Mouse (Mus musculus) T-helper 2 cell (primary cell): ENCODE measurements around the gene Lysmd4.
"Not testable (repeated sequence)": the region's sequence is repeated elsewhere in the genome, so short reads cannot be mapped to it uniquely, and the experiment has no call there.

ENCODE experiments used
- in situ Hi-C: fragments of 300-600 bp; cut with MboI, MseI; formaldehyde crosslinking; loops from one replicate; pipeline ENCODE4 v1.15.1; 2025; ENCODE audit warnings: high pct_unique_total_duplicates

Gene Lysmd4

GRCm38 (mm10) chr7:67229701-67230100 is 7.4 kb downstream of the Lysmd4 start:
- in situ Hi-C loops: loop anchor here (5.0 kb wide), 1 partner anchor 403 kb away; no protein-coding TSS in a partner anchor

GRCm38 (mm10) chr7:67230221-67230620 is 7.9 kb downstream of the Lysmd4 start:
- in situ Hi-C loops: no loop called here

- in situ Hi-C loops: no loop called here
Observed at GRCm38 (mm10) chr7:67230640-67231140, 8.3 kb downstream of the Lysmd4 start.

- in situ Hi-C loops: no loop called here
Observed at GRCm38 (mm10) chr7:67232504-67232903, 10.2 kb downstream of the Lysmd4 start.

- in situ Hi-C loops: no loop called here
Observed at GRCm38 (mm10) chr7:67234797-67235196, 12.5 kb downstream of the Lysmd4 start.

GRCm38 (mm10) chr7:67236351-67236750 is 14.0 kb downstream of the Lysmd4 start:
- in situ Hi-C loops: no loop called here

GRCm38 (mm10) chr7:67237752-67238151 is 15.4 kb downstream of the Lysmd4 start:
- in situ Hi-C loops: no loop called here

- in situ Hi-C loops: no loop called here
Observed at GRCm38 (mm10) chr7:67241969-67242368, 19.6 kb downstream of the Lysmd4 start.

GRCm38 (mm10) chr7:67243121-67243893 is 21.0 kb downstream of the Lysmd4 start:
- in situ Hi-C loops: no loop called here

GRCm38 (mm10) chr7:67243894-67244282 is 21.5 kb downstream of the Lysmd4 start:
- in situ Hi-C loops: no loop called here

- in situ Hi-C loops: no loop called here
Observed at GRCm38 (mm10) chr7:67245255-67245654, 22.9 kb downstream of the Lysmd4 start.

- in situ Hi-C loops: no loop called here
Observed at GRCm38 (mm10) chr7:67246067-67246466, 23.7 kb downstream of the Lysmd4 start.

- in situ Hi-C loops: no loop called here
Observed at GRCm38 (mm10) chr7:67259828-67260563, 37.7 kb downstream of the Lysmd4 start.

- in situ Hi-C loops: not testable (repeated sequence)
Observed at GRCm38 (mm10) chr7:67270447-67270846, 48.1 kb downstream of the Lysmd4 start.

- in situ Hi-C loops: no loop called here
Observed at GRCm38 (mm10) chr7:67283581-67283980, 61.2 kb downstream of the Lysmd4 start.

- in situ Hi-C loops: no loop called here
Observed at GRCm38 (mm10) chr7:67287456-67287855, 65.1 kb downstream of the Lysmd4 start.

- in situ Hi-C loops: loop anchor here (5.0 kb wide), 1 partner anchor 36 kb away; no protein-coding TSS in a partner anchor
Observed at GRCm38 (mm10) chr7:67291356-67291755, 69.0 kb downstream of the Lysmd4 start.

- in situ Hi-C loops: no loop called here
Observed at GRCm38 (mm10) chr7:67296419-67296818, 74.1 kb downstream of the Lysmd4 start.

GRCm38 (mm10) chr7:67304937-67305336 is 82.6 kb downstream of the Lysmd4 start:
- in situ Hi-C loops: no loop called here

- in situ Hi-C loops: no loop called here
Observed at GRCm38 (mm10) chr7:67307078-67307477, 84.7 kb downstream of the Lysmd4 start.

- in situ Hi-C loops: no loop called here
Observed at GRCm38 (mm10) chr7:67308102-67308501, 85.8 kb downstream of the Lysmd4 start.

GRCm38 (mm10) chr7:67310151-67310550 is 87.8 kb downstream of the Lysmd4 start:
- in situ Hi-C loops: no loop called here

- in situ Hi-C loops: no loop called here
Observed at GRCm38 (mm10) chr7:67313200-67313599, 90.9 kb downstream of the Lysmd4 start.
